Mouse (Mus musculus) heart, adult 2 months (tissue): ENCODE data around the gene Usp13.

ENCODE experiments used
- CTCF ChIP-seq: fragments of 200-600 bp; IDR thresholded peaks from 2 replicates; pipeline ENCODE4 v1.8.1; 2022; ENCODE audit warnings: antibody characterized with exemption, mild to moderate bottlenecking, moderate library complexity
- EP300 ChIP-seq: fragments of 200-500 bp; IDR thresholded peaks from 2 replicates; pipeline ENCODE4 v1.6.1; 2011; ENCODE audit warnings: low read depth, low read length, control low read depth; ENCODE audit not compliant: insufficient read depth
- POLR2A ChIP-seq: fragments of 200-500 bp; IDR thresholded peaks from 2 replicates; pipeline ENCODE4 v1.6.1; 2011; ENCODE audit warnings: mild to moderate bottlenecking, low read depth, low read length, control low read depth; ENCODE audit not compliant: insufficient read depth

GRCm38 (mm10) chr3:32837847-32838246, 20.5 kb downstream of the Usp13 start:
- TF ChIP-seq POLR2A (no peak), EP300 (no peak), CTCF (no peak)
